Mouse (Mus musculus): ENCODE results near the gene Cdc42se2. TPM values are rescaled to one million over a fixed set of nuclear protein-coding genes. Genes with fewer than 3 reads are reported as not detected.

The Cdc42se2 gene
- total RNA-seq, 2 experiments from 2014 or later: 12.5 to 39.0 TPM

- ATAC-seq (replicated peaks; ENCODE audit: low FRiP score, poor library complexity, severe bottlenecking): no peak
Measured at GRCm38 (mm10) chr11:54764026-54764425, 23.4 kb downstream of the Cdc42se2 start.

DNA sequence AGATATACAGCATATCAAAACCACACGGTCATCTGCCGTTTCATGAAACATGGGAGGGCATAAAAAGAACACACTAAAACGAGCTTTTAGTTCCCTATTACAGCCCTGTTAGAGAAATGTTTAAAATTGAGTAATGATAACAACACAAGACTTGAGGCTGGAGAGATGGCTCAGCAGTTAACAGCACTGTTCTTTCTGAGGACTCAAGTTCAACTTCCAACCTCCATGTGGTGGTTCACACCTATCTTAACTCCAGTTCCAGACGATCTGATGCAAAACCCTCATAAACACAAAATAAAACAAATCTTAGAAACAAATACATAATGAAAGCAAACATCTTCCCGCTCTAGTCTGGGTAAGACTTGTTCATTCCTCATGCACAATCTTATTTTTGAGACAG is 24.7 kb downstream of the Cdc42se2 start:
- no peak for ATAC-seq (replicated peaks; ENCODE audit: low FRiP score, poor library complexity, severe bottlenecking)

- no peak for ATAC-seq (replicated peaks; ENCODE audit: low FRiP score, poor library complexity, severe bottlenecking)
Measured at GRCm38 (mm10) chr11:54757993-54758392, 29.5 kb downstream of the Cdc42se2 start.

DNA sequence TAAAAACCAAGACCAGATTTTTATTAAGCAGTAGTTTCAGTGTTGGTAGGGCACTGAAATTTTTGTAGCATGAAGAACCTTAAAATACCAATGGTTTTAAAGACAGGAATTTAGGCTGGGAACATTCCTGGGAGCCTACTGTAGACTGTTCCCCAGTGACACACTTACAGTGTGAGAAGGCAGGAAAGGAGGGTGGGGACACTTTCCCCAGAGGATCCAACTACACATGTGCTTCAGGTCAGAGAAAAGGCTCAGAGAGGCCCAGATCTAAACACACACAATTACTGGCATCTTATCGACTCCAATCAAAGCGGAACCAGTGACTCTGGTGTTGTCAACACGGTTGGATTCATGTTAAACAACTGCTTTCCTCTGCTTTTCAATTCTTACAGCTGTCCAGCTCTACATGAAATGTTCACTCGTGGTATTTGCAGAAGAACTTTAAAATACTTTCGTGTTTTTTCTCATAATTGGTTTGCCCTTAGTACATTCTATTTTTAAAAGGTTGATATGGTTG is 32.3 kb downstream of the Cdc42se2 start:
- ATAC-seq (replicated peaks; ENCODE audit: low FRiP score, poor library complexity, severe bottlenecking): no peak

- ATAC-seq (replicated peaks; ENCODE audit: low FRiP score, poor library complexity, severe bottlenecking): no peak
Measured at GRCm38 (mm10) chr11:54754301-54755147, 33.0 kb downstream of the Cdc42se2 start.

GRCm38 (mm10) chr11:54751502-54751901 is 36.0 kb downstream of the Cdc42se2 start:
- no peak for ATAC-seq (replicated peaks; ENCODE audit: low FRiP score, poor library complexity, severe bottlenecking)

GRCm38 (mm10) chr11:54748891-54749290 is 38.6 kb downstream of the Cdc42se2 start:
- no peak for ATAC-seq (replicated peaks; ENCODE audit: low FRiP score, poor library complexity, severe bottlenecking)

GRCm38 (mm10) chr11:54744231-54744630 is 43.2 kb downstream of the Cdc42se2 start:
- no peak for ATAC-seq (replicated peaks; ENCODE audit: low FRiP score, poor library complexity, severe bottlenecking)

- ATAC-seq (replicated peaks; ENCODE audit: low FRiP score, poor library complexity, severe bottlenecking): no peak
Measured at GRCm38 (mm10) chr11:54741330-54741729, 46.1 kb downstream of the Cdc42se2 start.

DNA sequence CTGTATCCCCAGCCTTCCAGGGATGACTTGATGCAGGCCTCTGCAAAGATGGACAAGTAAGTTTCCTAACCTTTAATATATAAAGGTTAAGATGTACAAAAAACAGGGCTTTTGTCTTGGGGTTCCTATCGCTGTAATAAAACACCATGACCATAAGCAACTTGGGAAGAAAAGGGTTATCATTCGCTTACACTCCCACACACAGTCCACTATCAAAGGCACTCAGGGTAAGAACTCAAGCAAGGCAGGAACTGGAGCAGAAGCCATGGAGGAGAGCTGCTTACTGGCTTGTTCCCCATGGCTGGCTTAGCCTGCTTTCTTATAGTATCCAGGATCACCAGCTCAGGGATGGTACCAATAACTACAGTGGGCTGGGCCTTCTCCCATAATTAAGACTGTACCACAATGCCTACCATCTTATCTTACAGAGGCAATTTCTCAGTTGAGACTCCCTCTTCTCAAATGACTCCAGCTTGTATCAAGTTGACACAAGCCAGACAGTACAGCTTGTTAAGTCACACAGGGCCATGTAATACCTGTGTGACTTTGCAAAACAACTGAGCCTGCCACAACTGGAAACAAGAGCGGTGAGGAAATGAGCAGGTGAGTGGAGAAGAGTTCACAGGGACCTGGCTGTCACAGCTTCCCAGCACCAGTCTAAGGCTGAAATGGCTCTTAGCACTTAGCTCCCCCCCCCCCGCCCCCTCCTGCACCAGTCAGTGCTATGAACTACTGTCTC is 48.3 kb downstream of the Cdc42se2 start:
- ATAC-seq (replicated peaks; ENCODE audit: low FRiP score, poor library complexity, severe bottlenecking): no peak

- ATAC-seq (replicated peaks; ENCODE audit: low FRiP score, poor library complexity, severe bottlenecking): no peak
Measured at GRCm38 (mm10) chr11:54736903-54737302, 50.6 kb downstream of the Cdc42se2 start.

DNA sequence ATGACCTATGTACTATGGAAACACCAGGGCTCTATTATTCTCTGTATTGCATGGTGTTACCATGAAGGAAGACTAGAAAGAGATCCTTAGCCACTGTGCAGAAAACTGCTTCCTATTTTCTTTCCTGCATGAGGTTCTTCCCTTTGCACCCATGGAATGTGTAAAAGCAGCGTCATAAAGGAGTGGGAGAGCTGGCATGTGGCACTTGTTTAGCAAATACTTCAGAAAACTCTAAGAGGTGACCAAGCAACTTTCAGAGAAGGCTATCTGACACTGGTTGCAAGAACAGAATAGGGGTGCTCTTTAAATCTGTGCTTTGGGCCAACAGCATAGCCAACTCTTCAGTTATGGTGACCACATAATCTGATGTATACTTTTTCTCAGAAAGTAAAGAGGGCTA is 52.4 kb downstream of the Cdc42se2 start:
- ATAC-seq (replicated peaks; ENCODE audit: low FRiP score, poor library complexity, severe bottlenecking): no peak

GRCm38 (mm10) chr11:54733546-54733945 is 53.9 kb downstream of the Cdc42se2 start:
- no peak for ATAC-seq (replicated peaks; ENCODE audit: low FRiP score, poor library complexity, severe bottlenecking)

- no peak for ATAC-seq (replicated peaks; ENCODE audit: low FRiP score, poor library complexity, severe bottlenecking)
Measured at GRCm38 (mm10) chr11:54731367-54731766, 56.1 kb downstream of the Cdc42se2 start.

- ATAC-seq (replicated peaks; ENCODE audit: low FRiP score, poor library complexity, severe bottlenecking): no peak
Measured at GRCm38 (mm10) chr11:54730931-54731330, 56.5 kb downstream of the Cdc42se2 start.

DNA sequence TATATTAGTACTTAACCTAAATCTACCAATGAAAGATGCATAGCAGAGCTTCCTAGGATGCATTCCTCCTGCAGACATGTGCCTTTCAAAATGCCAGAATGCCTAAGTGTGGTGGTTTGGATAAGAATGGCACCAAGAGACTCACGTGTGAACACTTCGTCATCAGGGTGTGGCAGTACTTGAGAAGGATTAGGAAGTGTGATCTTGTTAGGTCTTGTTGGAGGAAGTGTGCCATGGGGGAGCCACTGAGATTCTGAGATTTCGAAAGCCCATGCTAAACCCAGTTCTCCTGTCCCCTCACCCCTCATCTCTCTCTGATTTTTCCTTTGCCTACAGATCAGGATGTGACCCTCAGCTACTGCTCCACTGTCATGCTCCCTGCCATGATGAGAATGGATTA is 58.2 kb downstream of the Cdc42se2 start:
- no peak for ATAC-seq (replicated peaks; ENCODE audit: low FRiP score, poor library complexity, severe bottlenecking)

DNA sequence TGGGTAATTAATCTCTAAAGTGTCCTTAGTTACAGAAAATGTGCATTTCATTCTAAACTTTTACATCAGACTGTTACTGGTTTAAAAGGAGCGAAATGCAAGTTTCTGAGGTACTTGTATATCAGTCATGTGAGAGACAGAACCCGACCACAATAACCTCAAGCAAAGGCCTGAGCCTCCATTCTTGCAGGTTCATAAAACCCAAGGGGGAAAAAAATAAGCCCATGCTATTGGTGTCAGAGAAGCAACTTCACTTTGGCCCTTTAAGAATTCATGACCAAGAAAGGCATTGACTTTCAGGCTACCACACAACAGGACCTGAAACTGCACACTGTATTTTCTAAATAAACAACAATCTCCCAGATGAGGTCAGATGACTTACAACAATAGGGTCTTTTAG is 59.1 kb downstream of the Cdc42se2 start:
- no peak for ATAC-seq (replicated peaks; ENCODE audit: low FRiP score, poor library complexity, severe bottlenecking)

DNA sequence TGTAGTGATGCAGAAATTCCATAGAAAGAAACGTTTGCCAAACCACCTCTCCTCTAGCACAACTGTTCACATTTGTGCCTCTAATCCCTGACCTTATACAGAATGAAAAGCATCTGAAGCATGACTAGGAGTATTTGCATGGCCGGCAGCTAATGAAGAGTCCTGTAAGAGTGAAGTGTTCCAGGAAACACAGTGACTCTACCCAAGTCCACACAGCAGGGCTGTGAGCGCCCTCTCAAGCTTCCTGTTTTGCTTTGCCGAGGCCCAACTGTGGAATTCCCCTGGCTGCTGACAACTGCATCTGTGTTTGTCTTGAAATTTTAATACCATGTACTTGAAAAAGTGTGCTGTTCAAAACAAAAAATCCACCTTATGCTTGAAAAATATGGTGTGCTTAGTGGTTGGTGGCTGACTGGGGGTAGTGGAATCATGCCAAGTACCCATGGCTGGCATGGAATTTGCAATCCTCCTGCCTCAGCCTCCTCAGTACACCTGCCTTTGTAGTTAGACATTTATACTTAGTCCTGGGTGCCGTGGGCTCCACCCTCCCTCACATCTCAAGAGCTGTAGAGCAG is 60.1 kb downstream of the Cdc42se2 start:
- no peak for ATAC-seq (replicated peaks; ENCODE audit: low FRiP score, poor library complexity, severe bottlenecking)

GRCm38 (mm10) chr11:54726571-54727062 is 60.9 kb downstream of the Cdc42se2 start:
- no peak for ATAC-seq (replicated peaks; ENCODE audit: low FRiP score, poor library complexity, severe bottlenecking)

- ATAC-seq (replicated peaks; ENCODE audit: low FRiP score, poor library complexity, severe bottlenecking): no peak
Measured at GRCm38 (mm10) chr11:54724353-54725034, 63.0 kb downstream of the Cdc42se2 start.
